Mouse (Mus musculus) kidney, postnatal 0 days (tissue): ENCODE data around the gene Rnf111. TPM values are rescaled to one million over a fixed set of nuclear protein-coding genes. Genes with fewer than 3 reads are reported as not detected.
A peak's percentile ranks its signal among the peaks of the same experiment; 100 is the strongest.

ENCODE experiments used
- ATAC-seq: fragments of 200-750 bp; cut with Nextera tagmentation; replicated peaks from 2 replicates; pipeline ENCODE4 v1.8.0; 2017; ENCODE audit warnings: low read depth, moderate number of reproducible peaks, moderate TSS enrichment, moderate library complexity; ENCODE audit not compliant: low FRiP score
- DNase-seq: peaks from one replicate; pipeline ENCODE4 v3.0.0-alpha.2; 2016; ENCODE audit warnings: low spot score
- H3K27ac ChIP-seq: fragments of 300-500 bp; sonication (generic); 2 replicates; pipeline ENCODE4 v1.5.1; 2014; ENCODE audit warnings: mild to moderate bottlenecking
- H3K27me3 ChIP-seq: fragments of 300-500 bp; sonication (generic); 2 replicates; pipeline ENCODE4 v1.6.1; 2014; ENCODE audit warnings: low read length, mixed read lengths; ENCODE audit not compliant: insufficient read depth
- H3K36me3 ChIP-seq: fragments of 300-500 bp; sonication (generic); 2 replicates; pipeline ENCODE4 v1.6.1; 2014; ENCODE audit warnings: low read length, mixed read lengths; ENCODE audit not compliant: insufficient read depth
- H3K4me1 ChIP-seq: fragments of 300-500 bp; sonication (generic); replicated peaks from 2 replicates; pipeline ENCODE4 v1.6.1; 2014; ENCODE audit warnings: antibody characterized with exemption, low read length, mixed read lengths; ENCODE audit not compliant: insufficient read depth
- H3K4me2 ChIP-seq: fragments of 300-500 bp; sonication (generic); 2 replicates; pipeline ENCODE4 v1.6.1; 2014; ENCODE audit warnings: mild to moderate bottlenecking, low read length, moderate library complexity, mixed read lengths
- H3K4me3 ChIP-seq: fragments of 300-500 bp; sonication (generic); replicated peaks from 2 replicates; pipeline ENCODE4 v1.5.1; 2014; ENCODE audit warnings: low read depth, low read length
- H3K9ac ChIP-seq: fragments of 300-500 bp; sonication (generic); 2 replicates; pipeline ENCODE4 v1.6.1; 2014; ENCODE audit warnings: low read depth, low read length
- H3K9me3 ChIP-seq: fragments of 300-500 bp; sonication (generic); replicated peaks from 2 replicates; pipeline ENCODE4 v1.6.1; 2016; ENCODE audit warnings: low read length, inconsistent platforms, mixed read lengths
- CTCF ChIP-seq: IDR thresholded peaks from 2 replicates; pipeline ENCODE4 v1.5.1; 2016; ENCODE audit warnings: antibody characterized with exemption, low read depth, mild to moderate bottlenecking, moderate library complexity
- WGBS: fragments of 180-500 bp; shearing (Covaris S2); extraction: QIAGEN DNeasy Blood & Tissue Kit; methylation state at CpG from one replicate; pipeline ENCODE4 v1.1.7; 2014; 5-methylcytosine and 5-hydroxymethylcytosine counted together
- polyA plus RNA-seq: library from polyadenylated mRNA; unstranded; fragments of >200 nt; fragmentation: Nextera tagmentation; extraction: Ambion mirVana; gene quantifications from 2 replicates; pipeline ENCODE4 v1.2.1, GENCODE M21; 2015

Gene Rnf111
- polyA plus RNA-seq, 1 experiment from 2014 or later, result 23.1 TPM

DNA sequence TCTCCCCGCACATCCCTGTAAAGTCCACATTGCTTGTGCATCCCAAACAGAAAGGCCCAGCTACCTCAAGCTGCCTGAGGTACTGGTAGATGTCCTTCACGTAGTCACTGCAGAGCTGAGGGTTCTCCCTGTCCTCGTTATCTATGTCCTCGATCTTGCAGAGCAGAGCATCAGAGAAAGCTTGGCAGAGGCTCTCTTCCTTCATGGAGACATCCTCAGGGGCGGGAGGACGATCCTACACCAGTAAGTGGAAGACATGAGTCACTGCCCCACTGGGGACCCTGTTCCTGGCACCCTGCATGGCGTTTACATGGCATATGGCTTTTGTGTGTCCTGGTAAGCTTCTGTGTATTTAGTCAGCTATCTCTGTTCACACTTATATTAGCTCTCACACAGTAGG lies 90.5 kb downstream of the Rnf111 start:
- no peaks in the 10 kb centered on the region for H3K4me1 ChIP-seq
- peaks cover 40% of the 10 kb centered on the region for H3K36me3 ChIP-seq
- ATAC-seq (no peak), DNase-seq (no peak)
- no peaks in the 10 kb centered on the region for H3K27me3 ChIP-seq
- TF ChIP-seq CTCF, result no peak
- 88% methylated on average over 7 of the region's 7 CpGs for WGBS
- H3K4me2 ChIP-seq, result no peak overlapping the region
- no peaks in the 10 kb centered on the region for H3K9me3 ChIP-seq
- H3K9ac ChIP-seq, result no peak overlapping the region
- H3K4me3 ChIP-seq, result no peak overlapping the region
- H3K27ac ChIP-seq, result no peak overlapping the region

- TF ChIP-seq CTCF, result no peak
- Histone ChIP-seq H3K4me3 (no peak overlapping the region), H3K4me1 (no peaks in the 10 kb centered on the region), H3K36me3 (peaks cover 45% of the 10 kb centered on the region), H3K9me3 (no peaks in the 10 kb centered on the region), H3K27me3 (no peaks in the 10 kb centered on the region), H3K9ac (no peak overlapping the region), H3K27ac (no peak overlapping the region), H3K4me2 (no peak overlapping the region)
- DNase-seq (no peak), ATAC-seq (no peak)
- WGBS, result 50% methylated on average over 11 of the region's 11 CpGs
Observed at GRCm38 (mm10) chr9:70410668-70411067, 92.9 kb downstream of the Rnf111 start.

- Histone ChIP-seq H3K9me3 (no peaks in the 10 kb centered on the region), H3K9ac (no peak overlapping the region), H3K4me3 (no peak overlapping the region), H3K36me3 (peaks cover 45% of the 10 kb centered on the region), H3K27me3 (no peaks in the 10 kb centered on the region), H3K27ac (no peak overlapping the region), H3K4me2 (no peak overlapping the region), H3K4me1 (no peaks in the 10 kb centered on the region)
- TF ChIP-seq CTCF, result no peak
- WGBS, result 92% methylated on average over 8 of the region's 8 CpGs
- no peak for DNase-seq
- ATAC-seq, result no peak
Observed at GRCm38 (mm10) chr9:70409743-70410142, 93.8 kb downstream of the Rnf111 start.

GRCm38 (mm10) chr9:70408791-70409190 lies 94.7 kb downstream of the Rnf111 start:
- peak; percentile 50 for DNase-seq
- ATAC-seq, result no peak
- no peaks in the 10 kb centered on the region for H3K27me3 ChIP-seq
- 89% methylated on average over 3 of the region's 3 CpGs for WGBS
- H3K9ac ChIP-seq, result no peak overlapping the region
- H3K4me2 ChIP-seq, result no peak overlapping the region
- H3K4me1 ChIP-seq, result no peaks in the 10 kb centered on the region
- no peak overlapping the region for H3K4me3 ChIP-seq
- H3K27ac ChIP-seq, result no peak overlapping the region
- peaks cover 45% of the 10 kb centered on the region for H3K36me3 ChIP-seq
- H3K9me3 ChIP-seq, result no peaks in the 10 kb centered on the region
- peak; percentile 70 for TF ChIP-seq CTCF

- H3K9me3 ChIP-seq, result no peaks in the 10 kb centered on the region
- no peak for TF ChIP-seq CTCF
- DNase-seq, result no peak
- 90% methylated on average over 3 of the region's 3 CpGs for WGBS
- no peak overlapping the region for H3K4me3 ChIP-seq
- ATAC-seq, result no peak
- no peaks in the 10 kb centered on the region for H3K27me3 ChIP-seq
- no peak overlapping the region for H3K4me2 ChIP-seq
- H3K4me1 ChIP-seq, result no peaks in the 10 kb centered on the region
- H3K27ac ChIP-seq, result no peak overlapping the region
- H3K36me3 ChIP-seq, result peaks cover 35% of the 10 kb centered on the region
- H3K9ac ChIP-seq, result no peak overlapping the region
Observed at GRCm38 (mm10) chr9:70406596-70406995, 96.9 kb downstream of the Rnf111 start.

DNA sequence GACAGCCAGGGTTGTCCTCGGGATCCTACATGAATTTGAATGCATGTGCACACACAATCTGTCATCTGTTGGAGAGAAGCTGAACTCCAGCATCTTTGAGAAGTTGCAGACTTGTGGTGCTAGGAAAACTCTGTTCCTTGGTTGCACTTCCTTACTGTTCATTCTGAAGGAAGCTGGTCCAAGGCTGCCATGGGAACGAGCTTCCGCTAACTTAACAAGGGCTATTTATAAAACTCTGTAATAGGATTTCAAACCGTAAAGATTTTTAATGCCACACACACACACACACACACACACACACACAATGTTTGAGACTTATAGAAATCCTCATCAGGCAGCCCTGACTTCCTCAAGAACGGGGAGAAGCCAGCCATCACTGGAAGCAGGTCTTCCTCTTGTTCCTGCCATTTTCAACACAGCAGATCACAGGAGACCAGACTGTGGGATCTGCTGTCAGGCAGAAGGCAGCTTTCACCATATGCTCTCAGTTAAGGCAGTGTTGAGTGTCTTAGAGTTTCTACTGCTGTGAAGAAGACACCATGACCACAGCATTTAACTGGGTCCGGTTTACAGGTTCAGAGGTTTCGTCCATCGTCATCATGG lies 101.5 kb downstream of the Rnf111 start:
- ATAC-seq (no peak), DNase-seq (no peak)
- Histone ChIP-seq H3K4me2 (no peak overlapping the region), H3K27me3 (no peaks in the 10 kb centered on the region), H3K4me1 (no peaks in the 10 kb centered on the region), H3K9ac (no peak overlapping the region), H3K36me3 (peaks cover 6% of the 10 kb centered on the region; the same call in 1 of the 2 replicates), H3K4me3 (no peak overlapping the region), H3K9me3 (no peaks in the 10 kb centered on the region), H3K27ac (no peak overlapping the region)
- WGBS, result 85% methylated on average over 8 of the region's 8 CpGs
- TF ChIP-seq CTCF, result no peak

DNA sequence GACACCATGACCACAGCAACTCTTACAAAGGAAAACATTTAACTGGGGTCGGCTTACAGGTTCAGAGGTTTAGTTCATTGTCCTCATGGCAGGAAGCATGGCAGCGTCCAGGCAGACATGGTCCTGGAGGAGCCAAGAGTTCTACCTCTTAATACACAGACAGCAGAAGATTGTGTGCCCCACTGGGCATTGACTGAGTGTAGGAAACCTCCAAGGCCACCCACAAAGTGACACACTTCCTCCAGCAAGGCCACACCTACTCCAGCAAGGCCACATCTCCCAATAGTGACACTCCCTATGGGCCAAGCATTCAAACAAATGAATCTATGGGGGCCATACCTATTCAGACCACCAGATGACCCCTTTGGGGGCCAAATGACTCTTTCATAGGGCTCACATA lies 107.4 kb downstream of the Rnf111 start:
- ATAC-seq, result no peak
- H3K9ac ChIP-seq, result no peak overlapping the region
- H3K4me3 ChIP-seq, result no peak overlapping the region
- no peak for TF ChIP-seq CTCF
- no peaks in the 10 kb centered on the region for H3K27me3 ChIP-seq
- H3K27ac ChIP-seq, result no peak overlapping the region
- H3K36me3 ChIP-seq, result peaks cover 19% of the 10 kb centered on the region
- DNase-seq, result no peak
- no peak overlapping the region for H3K4me2 ChIP-seq
- no peaks in the 10 kb centered on the region for H3K9me3 ChIP-seq
- H3K4me1 ChIP-seq, result no peaks in the 10 kb centered on the region
- 78% methylated on average over 2 of the region's 2 CpGs for WGBS
